Mouse (Mus musculus): ENCODE results near the gene Ifnar1. TPM values are rescaled to one million over a fixed set of nuclear protein-coding genes. Genes with fewer than 3 reads are reported as not detected.

The Ifnar1 gene
- polyA plus RNA-seq, 1 experiment from 2014 or later, result 55.0 TPM

GRCm38 (mm10) chr16:91533097-91534001, 48.3 kb downstream of the Ifnar1 start:
- Histone ChIP-seq H3K9ac (ENCODE audit: low read length) (no peak overlapping the region), H3K4me1 (ENCODE audit: control insufficient read depth, insufficient read depth, low read length) (no peaks in the 10 kb centered on the region), H3K9me3 (ENCODE audit: control insufficient read depth, low read length) (no peaks in the 10 kb centered on the region), H3K36me3 (ENCODE audit: control insufficient read depth, insufficient read depth, low read length) (no peaks in the 10 kb centered on the region), H3K27ac (replicated peaks; ENCODE audit: low read depth, low read length) (no peak overlapping the region), H3K4me2 (ENCODE audit: low read depth, severe bottlenecking) (no peak overlapping the region), H3K27me3 (ENCODE audit: control insufficient read depth, insufficient read depth, low read length) (no peaks in the 10 kb centered on the region), H3K4me3 (ENCODE audit: low read depth, low read length) (no peak overlapping the region)
- ATAC-seq (ENCODE audit: insufficient number of reproducible peaks, low FRiP score, low TSS enrichment, low read depth), result no peak
- DNase-seq (ENCODE audit: low spot score), result no peak
- 57% methylated on average over 23 of the region's 23 CpGs for WGBS

DNA sequence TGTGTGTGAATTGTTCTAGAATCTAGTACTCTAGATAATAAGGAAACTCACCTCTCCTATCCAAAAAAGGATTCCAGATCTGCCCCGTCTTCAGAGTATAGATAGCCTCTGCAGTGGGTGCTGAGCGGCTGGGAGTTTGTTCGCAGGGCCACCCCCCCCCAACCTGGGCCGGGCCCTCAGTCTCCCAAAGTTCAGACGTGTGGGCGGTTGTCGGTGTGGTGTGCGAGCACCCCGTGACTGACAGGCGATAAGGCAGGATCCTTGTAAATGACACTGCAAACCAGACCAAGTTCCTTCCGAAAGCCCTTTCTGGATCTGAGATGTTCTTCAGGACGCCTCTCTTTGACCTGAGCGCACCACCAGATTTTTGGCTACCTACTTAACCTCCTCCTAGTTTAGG, 49.4 kb downstream of the Ifnar1 start:
- ATAC-seq (ENCODE audit: insufficient number of reproducible peaks, low FRiP score, low TSS enrichment, low read depth) (no peak), DNase-seq (ENCODE audit: low spot score) (peak; percentile 92)
- no peaks in the 10 kb centered on the region for H3K9me3 ChIP-seq (ENCODE audit: control insufficient read depth, low read length)
- H3K36me3 ChIP-seq (ENCODE audit: control insufficient read depth, insufficient read depth, low read length), result no peaks in the 10 kb centered on the region
- 53% methylated on average over 13 of the region's 13 CpGs for WGBS
- H3K9ac ChIP-seq (ENCODE audit: low read length), result no peak overlapping the region
- H3K27me3 ChIP-seq (ENCODE audit: control insufficient read depth, insufficient read depth, low read length), result no peaks in the 10 kb centered on the region
- no peak overlapping the region for H3K4me2 ChIP-seq (ENCODE audit: low read depth, severe bottlenecking)
- H3K4me1 ChIP-seq (ENCODE audit: control insufficient read depth, insufficient read depth, low read length), result no peaks in the 10 kb centered on the region
- no peak overlapping the region for H3K4me3 ChIP-seq (ENCODE audit: low read depth, low read length)
- no peak overlapping the region for H3K27ac ChIP-seq (replicated peaks; ENCODE audit: low read depth, low read length)

DNA sequence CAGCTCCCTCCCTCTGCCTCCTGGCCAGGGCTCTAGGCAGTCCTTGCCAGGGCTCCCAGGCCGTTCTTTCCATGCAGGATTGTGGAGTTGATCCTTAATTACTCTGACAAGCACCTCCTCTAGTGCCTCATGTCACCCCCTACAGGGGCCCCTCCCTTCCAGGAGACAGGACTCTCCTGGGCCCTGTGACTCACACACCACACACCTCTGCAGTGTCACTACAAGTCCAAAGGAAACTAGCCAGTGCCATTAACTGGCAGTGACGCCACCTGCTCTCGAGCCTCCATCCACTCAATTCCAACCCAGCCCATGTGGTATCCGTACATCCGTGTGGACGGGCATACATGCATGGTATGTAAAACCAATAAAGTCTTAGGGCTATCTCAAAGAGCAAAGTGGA, 49.9 kb downstream of the Ifnar1 start:
- Histone ChIP-seq H3K4me1 (ENCODE audit: control insufficient read depth, insufficient read depth, low read length) (no peaks in the 10 kb centered on the region), H3K36me3 (ENCODE audit: control insufficient read depth, insufficient read depth, low read length) (no peaks in the 10 kb centered on the region), H3K9me3 (ENCODE audit: control insufficient read depth, low read length) (no peaks in the 10 kb centered on the region), H3K9ac (ENCODE audit: low read length) (no peak overlapping the region), H3K4me2 (ENCODE audit: low read depth, severe bottlenecking) (no peak overlapping the region), H3K27ac (replicated peaks; ENCODE audit: low read depth, low read length) (no peak overlapping the region), H3K4me3 (ENCODE audit: low read depth, low read length) (no peak overlapping the region), H3K27me3 (ENCODE audit: control insufficient read depth, insufficient read depth, low read length) (no peaks in the 10 kb centered on the region)
- DNase-seq (ENCODE audit: low spot score) (no peak), ATAC-seq (ENCODE audit: insufficient number of reproducible peaks, low FRiP score, low TSS enrichment, low read depth) (no peak)
- 77% methylated on average over 6 of the region's 6 CpGs for WGBS

- H3K36me3 ChIP-seq (ENCODE audit: control insufficient read depth, insufficient read depth, low read length), result no peaks in the 10 kb centered on the region
- no peaks in the 10 kb centered on the region for H3K27me3 ChIP-seq (ENCODE audit: control insufficient read depth, insufficient read depth, low read length)
- H3K9ac ChIP-seq (ENCODE audit: low read length), result no peak overlapping the region
- 95% methylated on average over 6 of the region's 6 CpGs for WGBS
- ATAC-seq (ENCODE audit: insufficient number of reproducible peaks, low FRiP score, low TSS enrichment, low read depth) (no peak), DNase-seq (ENCODE audit: low spot score) (no peak)
- H3K4me3 ChIP-seq (ENCODE audit: low read depth, low read length), result no peak overlapping the region
- H3K4me1 ChIP-seq (ENCODE audit: control insufficient read depth, insufficient read depth, low read length), result no peaks in the 10 kb centered on the region
- H3K9me3 ChIP-seq (ENCODE audit: control insufficient read depth, low read length), result no peaks in the 10 kb centered on the region
- no peak overlapping the region for H3K27ac ChIP-seq (replicated peaks; ENCODE audit: low read depth, low read length)
- H3K4me2 ChIP-seq (ENCODE audit: low read depth, severe bottlenecking), result no peak overlapping the region
Observed at GRCm38 (mm10) chr16:91536372-91536771, 51.3 kb downstream of the Ifnar1 start.

DNA sequence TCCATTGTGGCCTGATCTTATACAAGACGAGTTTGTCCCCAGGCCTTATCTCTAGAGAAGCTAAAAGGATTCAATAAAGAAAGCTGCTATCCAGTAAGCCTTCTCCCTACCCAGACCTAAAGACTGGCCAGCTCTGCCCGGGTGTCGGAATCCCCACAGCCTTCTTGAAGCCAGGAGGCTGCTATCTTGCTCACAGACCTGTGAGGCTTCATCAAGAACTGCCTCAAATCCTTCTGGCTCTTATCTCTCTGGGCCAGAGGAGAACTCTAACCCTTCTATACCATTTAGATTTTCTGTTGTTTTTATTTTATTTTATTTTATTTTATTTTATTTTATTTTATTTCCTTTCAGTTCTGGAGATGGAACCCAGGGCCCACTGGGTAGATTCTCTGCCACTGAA, 52.0 kb downstream of the Ifnar1 start:
- ATAC-seq (ENCODE audit: insufficient number of reproducible peaks, low FRiP score, low TSS enrichment, low read depth) (no peak), DNase-seq (ENCODE audit: low spot score) (no peak)
- 79% methylated on average over 3 of the region's 3 CpGs for WGBS
- Histone ChIP-seq H3K4me2 (ENCODE audit: low read depth, severe bottlenecking) (no peak overlapping the region), H3K36me3 (ENCODE audit: control insufficient read depth, insufficient read depth, low read length) (no peaks in the 10 kb centered on the region), H3K9me3 (ENCODE audit: control insufficient read depth, low read length) (no peaks in the 10 kb centered on the region), H3K27ac (replicated peaks; ENCODE audit: low read depth, low read length) (no peak overlapping the region), H3K4me3 (ENCODE audit: low read depth, low read length) (no peak overlapping the region), H3K4me1 (ENCODE audit: control insufficient read depth, insufficient read depth, low read length) (no peaks in the 10 kb centered on the region), H3K9ac (ENCODE audit: low read length) (no peak overlapping the region), H3K27me3 (ENCODE audit: control insufficient read depth, insufficient read depth, low read length) (no peaks in the 10 kb centered on the region)

GRCm38 (mm10) chr16:91538051-91538450, 53.0 kb downstream of the Ifnar1 start:
- Histone ChIP-seq H3K4me1 (ENCODE audit: control insufficient read depth, insufficient read depth, low read length) (no peaks in the 10 kb centered on the region), H3K4me2 (ENCODE audit: low read depth, severe bottlenecking) (no peak overlapping the region), H3K4me3 (ENCODE audit: low read depth, low read length) (no peak overlapping the region), H3K27me3 (ENCODE audit: control insufficient read depth, insufficient read depth, low read length) (no peaks in the 10 kb centered on the region), H3K36me3 (ENCODE audit: control insufficient read depth, insufficient read depth, low read length) (no peaks in the 10 kb centered on the region), H3K9me3 (ENCODE audit: control insufficient read depth, low read length) (no peaks in the 10 kb centered on the region), H3K27ac (replicated peaks; ENCODE audit: low read depth, low read length) (no peak overlapping the region), H3K9ac (ENCODE audit: low read length) (no peak overlapping the region)
- ATAC-seq (ENCODE audit: insufficient number of reproducible peaks, low FRiP score, low TSS enrichment, low read depth), result no peak
- 85% methylated on average over 6 of the region's 6 CpGs for WGBS
- DNase-seq (ENCODE audit: low spot score), result no peak

- Histone ChIP-seq H3K9ac (ENCODE audit: low read length) (no peak overlapping the region), H3K4me2 (ENCODE audit: low read depth, severe bottlenecking) (no peak overlapping the region), H3K9me3 (ENCODE audit: control insufficient read depth, low read length) (no peaks in the 10 kb centered on the region), H3K36me3 (ENCODE audit: control insufficient read depth, insufficient read depth, low read length) (no peaks in the 10 kb centered on the region), H3K27ac (replicated peaks; ENCODE audit: low read depth, low read length) (no peak overlapping the region), H3K4me1 (ENCODE audit: control insufficient read depth, insufficient read depth, low read length) (no peaks in the 10 kb centered on the region), H3K4me3 (ENCODE audit: low read depth, low read length) (no peak overlapping the region), H3K27me3 (ENCODE audit: control insufficient read depth, insufficient read depth, low read length) (no peaks in the 10 kb centered on the region)
- ATAC-seq (ENCODE audit: insufficient number of reproducible peaks, low FRiP score, low TSS enrichment, low read depth), result no peak
- 65% methylated on average over 9 of the region's 9 CpGs for WGBS
- DNase-seq (ENCODE audit: low spot score), result no peak
Observed at GRCm38 (mm10) chr16:91538513-91538912, 53.5 kb downstream of the Ifnar1 start.

DNA sequence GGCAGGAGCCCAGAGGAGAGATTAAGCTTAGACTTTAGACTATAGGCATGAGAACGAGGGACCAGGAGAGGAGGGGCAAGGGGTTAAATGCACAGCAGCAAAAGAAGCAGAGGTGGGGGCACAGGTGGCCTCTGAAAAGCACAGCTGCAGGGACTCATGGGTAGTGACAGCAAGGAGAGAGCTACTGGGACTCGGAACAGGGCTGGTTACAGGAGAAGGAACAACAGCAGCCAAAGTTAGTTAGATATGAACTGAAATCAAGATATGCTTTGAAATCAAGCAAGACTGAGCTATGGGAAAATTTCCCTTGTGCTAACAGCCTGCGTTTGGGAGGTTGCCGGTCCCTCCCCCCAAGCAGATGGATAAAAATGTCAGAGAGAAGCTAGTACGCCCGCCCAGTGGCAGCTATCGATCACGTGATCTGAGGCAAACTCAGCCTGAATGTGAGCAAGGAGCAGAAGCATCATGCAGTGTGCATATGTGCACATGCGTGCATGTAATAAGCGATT, 56.6 kb downstream of the Ifnar1 start:
- no peak overlapping the region for H3K4me3 ChIP-seq (ENCODE audit: low read depth, low read length)
- no peak overlapping the region for H3K9ac ChIP-seq (ENCODE audit: low read length)
- WGBS, result 39% methylated on average over 10 of the region's 10 CpGs
- DNase-seq (ENCODE audit: low spot score), result no peak
- peaks cover 4% of the 10 kb centered on the region; the same call in 1 of the 2 replicates for H3K4me1 ChIP-seq (ENCODE audit: control insufficient read depth, insufficient read depth, low read length)
- H3K4me2 ChIP-seq (ENCODE audit: low read depth, severe bottlenecking), result no peak overlapping the region; the same call in 1 of the 2 replicates
- ATAC-seq (ENCODE audit: insufficient number of reproducible peaks, low FRiP score, low TSS enrichment, low read depth), result no peak
- H3K9me3 ChIP-seq (ENCODE audit: control insufficient read depth, low read length), result no peaks in the 10 kb centered on the region
- H3K27me3 ChIP-seq (ENCODE audit: control insufficient read depth, insufficient read depth, low read length), result no peaks in the 10 kb centered on the region
- no peaks in the 10 kb centered on the region for H3K36me3 ChIP-seq (ENCODE audit: control insufficient read depth, insufficient read depth, low read length)
- H3K27ac ChIP-seq (replicated peaks; ENCODE audit: low read depth, low read length), result no peak overlapping the region

Data from limb, embryonic 11.5 days (tissue).